Mouse (Mus musculus): ENCODE measurements at regions not wholly inside any gene's neighbourhood (a gene's known extent, or its start where the extent isn't known, plus 50 kb on each side); places are given as distances from the start of the nearest gene placed in this dataset.

GRCm38 (mm10) chr2:161187516-161187915, 78.6 kb upstream of the Chd6 start:
- H3K27me3 ChIP-seq (ENCODE audit: control insufficient read depth in 1 of 2, insufficient read depth in 2 of 2, low read length in 2 of 2), result no peaks in the 10 kb centered on the region
- H3K4me1 ChIP-seq (ENCODE audit: control insufficient read depth in 1 of 2, insufficient read depth in 2 of 2, low read length in 2 of 2), result no peaks in the 10 kb centered on the region
- no peak overlapping the region for H3K27ac ChIP-seq (ENCODE audit: control insufficient read depth, low read depth, low read length)
- H3K9ac ChIP-seq (ENCODE audit: control insufficient read depth, low read depth, low read length, poor library complexity, severe bottlenecking), result no peak overlapping the region
- no peak overlapping the region for H3K4me3 ChIP-seq (ENCODE audit: control insufficient read depth in 1 of 2, insufficient read depth in 1 of 2, low read depth in 2 of 2, low read length in 2 of 2)
- TF ChIP-seq SIN3A (IDR thresholded peaks at IDR 0.05; ENCODE audit: low read length) (no peak), MYB (IDR thresholded peaks at IDR 0.05; ENCODE audit: low read depth, low read length) (no peak), HCFC1 (IDR thresholded peaks at IDR 0.05; ENCODE audit: low read depth, low read length) (no peak), NRF1 (IDR thresholded peaks at IDR 0.05; ENCODE audit: insufficient read depth, low read depth, low read length, poor library complexity, severe bottlenecking) (no peak), ZMIZ1 (IDR thresholded peaks at IDR 0.05; ENCODE audit: low read depth, low read length) (no peak), MAZ (IDR thresholded peaks at IDR 0.05; ENCODE audit: low read depth, low read length) (no peak), E2F4 (IDR thresholded peaks at IDR 0.05; ENCODE audit: borderline replicate concordance, low read depth, low read length) (no peak)
- no peaks in the 10 kb centered on the region for H3K36me3 ChIP-seq (ENCODE audit: control insufficient read depth in 1 of 2, insufficient read depth in 2 of 2, low read length in 2 of 2)
- H3K79me2 ChIP-seq (ENCODE audit: control insufficient read depth, insufficient read depth, low read length, poor library complexity), result no peaks in the 10 kb centered on the region
- no peak for DNase-seq (ENCODE audit: low read depth, low spot score)
- H3K9me3 ChIP-seq (replicated peaks; ENCODE audit: insufficient read depth, low read length), result no peaks in the 10 kb centered on the region

GRCm38 (mm10) chr2:161185122-161185521, 76.2 kb upstream of the Chd6 start:
- H3K9ac ChIP-seq (ENCODE audit: control insufficient read depth, low read depth, low read length, poor library complexity, severe bottlenecking), result no peak overlapping the region
- peak; percentile 48 for TF ChIP-seq ZC3H11A (IDR thresholded peaks at IDR 0.05; ENCODE audit: low read depth, low read length)
- peak; percentile 71 for TF ChIP-seq SMC3 (IDR thresholded peaks at IDR 0.05; ENCODE audit: low read depth, low read length)
- no peak for TF ChIP-seq CHD2 (IDR thresholded peaks at IDR 0.05; ENCODE audit: low read length)
- no peak for TF ChIP-seq EP300 (IDR thresholded peaks at IDR 0.05; ENCODE audit: low read depth in 1 of 2, low read length in 2 of 2)
- peak; percentile 69 for TF ChIP-seq RAD21 (IDR thresholded peaks at IDR 0.05; ENCODE audit: low read depth, low read length)
- no peak for TF ChIP-seq ZKSCAN1 (IDR thresholded peaks at IDR 0.05; ENCODE audit: low read depth, low read length)
- no peak for TF ChIP-seq E2F4 (IDR thresholded peaks at IDR 0.05; ENCODE audit: borderline replicate concordance, low read depth, low read length)
- TF ChIP-seq TCF12 (IDR thresholded peaks at IDR 0.05; ENCODE audit: low read depth, low read length), result no peak
- no peak for TF ChIP-seq MAZ (IDR thresholded peaks at IDR 0.05; ENCODE audit: low read depth, low read length)
- TF ChIP-seq CTCF (IDR thresholded peaks at IDR 0.05 in 2 of 3, conservative IDR thresholded peaks at IDR 0.05 in 1 of 3; ENCODE audit: control insufficient read depth in 1 of 3, insufficient read depth in 1 of 3, low read depth in 2 of 3, low read length in 3 of 3, poor library complexity in 1 of 3, severe bottlenecking in 1 of 3), result peak; percentile 42 to 76 (median 71)
- no peaks in the 10 kb centered on the region for H3K9me3 ChIP-seq (replicated peaks; ENCODE audit: insufficient read depth, low read length)
- no peaks in the 10 kb centered on the region for H3K36me3 ChIP-seq (ENCODE audit: control insufficient read depth in 1 of 2, insufficient read depth in 2 of 2, low read length in 2 of 2)
- no peaks in the 10 kb centered on the region for H3K79me2 ChIP-seq (ENCODE audit: control insufficient read depth, insufficient read depth, low read length, poor library complexity)
- no peak overlapping the region for H3K4me3 ChIP-seq (ENCODE audit: control insufficient read depth in 1 of 2, insufficient read depth in 1 of 2, low read depth in 2 of 2, low read length in 2 of 2)
- no peaks in the 10 kb centered on the region for H3K27me3 ChIP-seq (ENCODE audit: control insufficient read depth in 1 of 2, insufficient read depth in 2 of 2, low read length in 2 of 2)
- no peaks in the 10 kb centered on the region for H3K4me1 ChIP-seq (ENCODE audit: control insufficient read depth in 1 of 2, insufficient read depth in 2 of 2, low read length in 2 of 2)
- DNase-seq (ENCODE audit: low read depth, low spot score), result peak; percentile 41
- no peak overlapping the region for H3K27ac ChIP-seq (ENCODE audit: control insufficient read depth, low read depth, low read length)
